Mouse (Mus musculus) megakaryocyte, embryonic 14.5 days (primary cell): ENCODE measurements around the gene Fbxl19.

Source experiments
- FLI1 ChIP-seq: IDR thresholded peaks from 2 replicates; pipeline ENCODE4 v1.6.1; 2012; ENCODE audit warnings: low read length, inconsistent platforms, mixed read lengths
- GATA1 ChIP-seq: IDR thresholded peaks from 3 replicates; pipeline ENCODE4 v1.6.1; 2012; ENCODE audit warnings: mixed read lengths, low read length, inconsistent platforms, borderline replicate concordance

DNA sequence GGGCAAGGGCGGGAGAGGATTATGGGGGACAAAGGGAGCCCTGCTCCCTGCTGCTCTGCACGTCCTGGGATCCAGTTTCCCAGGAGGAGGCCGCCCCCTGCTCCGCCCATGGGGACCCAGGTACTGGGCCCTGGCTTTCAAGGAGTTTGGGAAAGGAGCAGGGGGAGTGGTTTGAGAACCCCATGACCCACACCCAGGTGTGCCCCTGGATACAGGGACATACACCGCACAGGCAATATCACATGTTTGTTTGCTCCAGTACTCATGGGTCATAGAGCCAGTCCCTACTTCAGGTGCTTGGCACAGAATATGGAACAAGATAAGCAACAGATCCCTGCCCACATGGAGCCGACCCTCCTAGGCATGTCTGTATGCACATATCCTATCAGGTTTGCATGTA lies 18.4 kb upstream of the Fbxl19 start:
- no peak for TF ChIP-seq GATA1
- TF ChIP-seq FLI1: no peak
